Mouse (Mus musculus) forebrain, embryonic 12.5 days (tissue): ENCODE results near the gene Bpifa1. TPM values are rescaled to one million over a fixed set of nuclear protein-coding genes. Genes with fewer than 3 reads are reported as not detected.
"Not testable (repeated sequence)": the region's sequence is repeated elsewhere in the genome, so short reads cannot be mapped to it uniquely, and the experiment has no call there.

Experiments
- ATAC-seq: fragments of 200-750 bp; cut with Nextera tagmentation; 2 replicates; pipeline ENCODE4 v1.8.0; 2017; ENCODE audit warnings: moderate TSS enrichment; ENCODE audit not compliant: low FRiP score
- H3K27ac ChIP-seq: fragments of 300-500 bp; sonication (generic); 2 replicates; pipeline ENCODE4 v1.5.1; 2016; ENCODE audit warnings: mild to moderate bottlenecking
- H3K27me3 ChIP-seq: fragments of 300-500 bp; sonication (generic); 2 replicates; pipeline ENCODE4 v1.6.1; 2016; ENCODE audit warnings: mild to moderate bottlenecking
- H3K36me3 ChIP-seq: fragments of 300-500 bp; sonication (generic); replicated peaks from 2 replicates; pipeline ENCODE4 v1.6.1; 2016; ENCODE audit warnings: mild to moderate bottlenecking
- H3K4me1 ChIP-seq: fragments of 300-500 bp; sonication (generic); 2 replicates; pipeline ENCODE4 v1.6.1; 2016
- H3K4me2 ChIP-seq: fragments of 300-500 bp; sonication (generic); 2 replicates; pipeline ENCODE4 v1.6.1; 2016; ENCODE audit warnings: mild to moderate bottlenecking, moderate library complexity
- H3K4me3 ChIP-seq: fragments of 300-500 bp; sonication (generic); replicated peaks from 2 replicates; pipeline ENCODE4 v1.5.1; 2016; ENCODE audit warnings: mild to moderate bottlenecking
- H3K9ac ChIP-seq: fragments of 300-500 bp; sonication (generic); 2 replicates; pipeline ENCODE4 v1.6.1; 2016; ENCODE audit warnings: mild to moderate bottlenecking
- H3K9me3 ChIP-seq: fragments of 300-500 bp; sonication (generic); 2 replicates; pipeline ENCODE4 v1.6.1; 2016
- WGBS: fragments of 180-500 bp; shearing (Covaris S2); methylation state at CpG from one replicate; pipeline ENCODE4 v1.1.7; 2016; 5-methylcytosine and 5-hydroxymethylcytosine counted together
- polyA plus RNA-seq: library from polyadenylated mRNA; unstranded; fragments of >200 nt; fragmentation: Nextera tagmentation; extraction: Ambion mirVana; gene quantifications from 2 replicates; pipeline ENCODE4 v1.2.1, GENCODE M21; 2016

Gene Bpifa1
- polyA plus RNA-seq, 1 experiment from 2014 or later = not detected

GRCm38 (mm10) chr2:154183061-154183460, 40.4 kb downstream of the Bpifa1 start:
- not testable (repeated sequence) for H3K4me3 ChIP-seq, ATAC-seq, H3K4me1 ChIP-seq, H3K27ac ChIP-seq, H3K9me3 ChIP-seq, H3K27me3 ChIP-seq, H3K4me2 ChIP-seq, H3K9ac ChIP-seq, H3K36me3 ChIP-seq
- 88% methylated on average over 4 of the region's 4 CpGs for WGBS

- ATAC-seq = no peak
- H3K9me3 ChIP-seq = no peaks in the 10 kb centered on the region
- 87% methylated on average over 6 of the region's 6 CpGs for WGBS
- no peak overlapping the region for H3K4me2 ChIP-seq
- H3K4me3 ChIP-seq = no peak overlapping the region
- no peak overlapping the region for H3K27ac ChIP-seq
- no peak overlapping the region for H3K9ac ChIP-seq
- no peaks in the 10 kb centered on the region for H3K36me3 ChIP-seq
- no peaks in the 10 kb centered on the region for H3K27me3 ChIP-seq
- no peaks in the 10 kb centered on the region for H3K4me1 ChIP-seq
Observed at GRCm38 (mm10) chr2:154185319-154185718, 42.6 kb downstream of the Bpifa1 start.

- no peak overlapping the region for H3K27ac ChIP-seq
- 83% methylated on average over 3 of the region's 3 CpGs for WGBS
- H3K4me3 ChIP-seq = no peak overlapping the region
- H3K9ac ChIP-seq = no peak overlapping the region
- no peaks in the 10 kb centered on the region for H3K4me1 ChIP-seq
- H3K27me3 ChIP-seq = no peaks in the 10 kb centered on the region
- no peak overlapping the region for H3K4me2 ChIP-seq
- H3K9me3 ChIP-seq = no peaks in the 10 kb centered on the region
- ATAC-seq = no peak
- H3K36me3 ChIP-seq = no peaks in the 10 kb centered on the region
Observed at GRCm38 (mm10) chr2:154185748-154186147, 43.1 kb downstream of the Bpifa1 start.

GRCm38 (mm10) chr2:154187468-154187867, 44.8 kb downstream of the Bpifa1 start:
- Histone ChIP-seq H3K36me3 (no peaks in the 10 kb centered on the region), H3K4me1 (no peaks in the 10 kb centered on the region), H3K4me2 (no peak overlapping the region), H3K27ac (no peak overlapping the region), H3K27me3 (no peaks in the 10 kb centered on the region), H3K4me3 (no peak overlapping the region), H3K9me3 (no peaks in the 10 kb centered on the region), H3K9ac (no peak overlapping the region)
- no peak for ATAC-seq
- WGBS = 41% methylated on average over 5 of the region's 5 CpGs

- no peak overlapping the region for H3K4me3 ChIP-seq
- H3K27ac ChIP-seq = no peak overlapping the region
- H3K9me3 ChIP-seq = no peaks in the 10 kb centered on the region
- H3K36me3 ChIP-seq = no peaks in the 10 kb centered on the region
- no peak overlapping the region for H3K4me2 ChIP-seq
- H3K9ac ChIP-seq = no peak overlapping the region
- 83% methylated on average over 7 of the region's 7 CpGs for WGBS
- no peak for ATAC-seq
- H3K4me1 ChIP-seq = no peaks in the 10 kb centered on the region
- H3K27me3 ChIP-seq = no peaks in the 10 kb centered on the region
Observed at GRCm38 (mm10) chr2:154189877-154190434, 47.3 kb downstream of the Bpifa1 start.

GRCm38 (mm10) chr2:154190546-154191258, 48.0 kb downstream of the Bpifa1 start, which contains the start of gene Bpifb1:
TSS of gene Bpifb1 (plus strand) at chr2:154190818.
- Histone ChIP-seq H3K36me3 (no peaks in the 10 kb centered on the region), H3K27ac (no peak within 1 kb of the TSS), H3K9me3 (no peaks in the 10 kb centered on the region), H3K9ac (no peak within 1 kb of the TSS), H3K4me1 (no peaks in the 10 kb centered on the region), H3K4me2 (no peak within 1 kb of the TSS), H3K4me3 (no peak within 1 kb of the TSS), H3K27me3 (no peaks in the 10 kb centered on the region)
- no peak for ATAC-seq
- WGBS = 87% methylated on average over 11 of the region's 11 CpGs

GRCm38 (mm10) chr2:154192141-154192540, 49.5 kb downstream of the Bpifa1 start:
- H3K9ac ChIP-seq = no peak overlapping the region
- H3K4me1 ChIP-seq = no peaks in the 10 kb centered on the region
- no peak overlapping the region for H3K4me2 ChIP-seq
- H3K36me3 ChIP-seq = no peaks in the 10 kb centered on the region
- no peak for ATAC-seq
- no peak overlapping the region for H3K27ac ChIP-seq
- H3K9me3 ChIP-seq = no peaks in the 10 kb centered on the region
- H3K4me3 ChIP-seq = no peak overlapping the region
- WGBS = 93% methylated on average over 2 of the region's 2 CpGs
- H3K27me3 ChIP-seq = no peaks in the 10 kb centered on the region

- H3K27ac ChIP-seq = no peak overlapping the region
- WGBS = 92% methylated on average over 4 of the region's 4 CpGs
- H3K4me2 ChIP-seq = no peak overlapping the region
- H3K4me1 ChIP-seq = no peaks in the 10 kb centered on the region
- H3K4me3 ChIP-seq = no peak overlapping the region
- ATAC-seq = no peak
- no peak overlapping the region for H3K9ac ChIP-seq
- no peaks in the 10 kb centered on the region for H3K27me3 ChIP-seq
- no peaks in the 10 kb centered on the region for H3K36me3 ChIP-seq
- H3K9me3 ChIP-seq = no peaks in the 10 kb centered on the region
Observed at GRCm38 (mm10) chr2:154193071-154193470, 50.4 kb downstream of the Bpifa1 start.

GRCm38 (mm10) chr2:154193994-154194504, 51.4 kb downstream of the Bpifa1 start:
- Histone ChIP-seq H3K27ac (no peak overlapping the region), H3K27me3 (no peaks in the 10 kb centered on the region), H3K4me2 (no peak overlapping the region), H3K4me1 (no peaks in the 10 kb centered on the region), H3K9me3 (no peaks in the 10 kb centered on the region), H3K9ac (no peak overlapping the region), H3K4me3 (no peak overlapping the region), H3K36me3 (no peaks in the 10 kb centered on the region)
- no peak for ATAC-seq
- WGBS = 68% methylated on average over 5 of the region's 5 CpGs

- no peaks in the 10 kb centered on the region for H3K27me3 ChIP-seq
- H3K36me3 ChIP-seq = no peaks in the 10 kb centered on the region
- no peaks in the 10 kb centered on the region for H3K9me3 ChIP-seq
- no peak overlapping the region for H3K27ac ChIP-seq
- no peak overlapping the region for H3K9ac ChIP-seq
- no peak overlapping the region for H3K4me2 ChIP-seq
- WGBS = 91% methylated on average over 9 of the region's 9 CpGs
- no peaks in the 10 kb centered on the region for H3K4me1 ChIP-seq
- ATAC-seq = no peak
- no peak overlapping the region for H3K4me3 ChIP-seq
Observed at GRCm38 (mm10) chr2:154197036-154197435, 54.4 kb downstream of the Bpifa1 start.

Other genes starting within 250 kb of the Bpifa1 start
- not detected in 2 replicates for gene Bpifb6, start 242.5 kb upstream of the Bpifa1 start, polyA plus RNA-seq
- gene Bpifb3, start 224.7 kb upstream of the Bpifa1 start, polyA plus RNA-seq = not detected in 2 replicates
- gene Bpifb4, start 204.7 kb upstream of the Bpifa1 start, polyA plus RNA-seq = 0.13 TPM in 1 of 2 replicates, not detected in the other
- not detected in 2 replicates for gene Bpifa6, start 167.9 kb upstream of the Bpifa1 start, polyA plus RNA-seq
- not detected in 2 replicates for gene Bpifa2, start 134.6 kb upstream of the Bpifa1 start, polyA plus RNA-seq
- gene Bpifa3, start 12.5 kb upstream of the Bpifa1 start, polyA plus RNA-seq = not detected in 2 replicates
- gene Bpifa5, start 19.7 kb downstream of the Bpifa1 start, polyA plus RNA-seq = not detected in 2 replicates
- gene Bpifb1, start 47.9 kb downstream of the Bpifa1 start, polyA plus RNA-seq = not detected in 2 replicates
- 0.11 TPM in 1 of 2 replicates, not detected in the other for gene Bpifb5, start 80.9 kb downstream of the Bpifa1 start, polyA plus RNA-seq
- not detected in 2 replicates for gene Bpifb9a, start 115.0 kb downstream of the Bpifa1 start, polyA plus RNA-seq
- not detected in 2 replicates for gene Bpifb9b, start 164.3 kb downstream of the Bpifa1 start, polyA plus RNA-seq
- gene Cdk5rap1, start 230.1 kb downstream of the Bpifa1 start, polyA plus RNA-seq = 12.8 and 15.2 TPM in 2 replicates